In genomic region chr15:97830253-97830787, GRCm38 (mm10) we compare ENCODE assay signal across 8 mouse cellular contexts. TPM values are rescaled to one million over a fixed set of nuclear protein-coding genes. Genes with fewer than 3 reads are reported as not detected.
DNase-seq lines count a peak whose midpoint lies in the region; ATAC-seq and TF ChIP-seq lines count a peak whose summit lies in the region.

No protein-coding gene starts in this region.

- dilution Hi-C loops in CH12.LX (cut with MboI; ENCODE audit: extremely low pct_ligation_motif_present, extremely low pct_unique_long_range_greater_than_20kb, low sequenced_read_pairs) = no loop called here

- peak; percentile 50 for DNase-seq in cerebellum, adult 9-11 months
- no peak for DNase-seq in cerebellum, postnatal 25 days
- DNase-seq in CH12.LX (ENCODE audit: extremely low read depth) = no peak
- no peak for DNase-seq in cerebellum, postnatal 14 days
- no peak for DNase-seq in spleen, adult 18-20 months

- H3K27ac ChIP-seq in CH12.LX (ENCODE audit: insufficient read depth, low read depth) = peak overlapping the region; percentile 80
- H3K27ac ChIP-seq in forebrain, embryonic 15.5 days (replicated peaks) = peak overlapping the region; percentile 89
- H3K27ac ChIP-seq in intestine, postnatal 0 days (ENCODE audit: low read depth, low read length) = peak overlapping the region; percentile 91
- peak overlapping the region; percentile 94 for H3K27ac ChIP-seq in neural tube, embryonic 12.5 days

- in situ Hi-C loops in CH12.LX (cut with MboI; ENCODE audit: low pct_ligation_motif_present, low pct_unique_long_range_greater_than_20kb, low sequenced_read_pairs) = loop anchor here (25.0 kb wide), 1 partner anchor 368 kb away; no protein-coding TSS in a partner anchor

- H3K9me3 ChIP-seq in CH12.LX (replicated peaks; ENCODE audit: low read length) = no peaks in the 10 kb centered on the region
- no peaks in the 10 kb centered on the region for H3K9me3 ChIP-seq in forebrain, embryonic 15.5 days
- no peaks in the 10 kb centered on the region for H3K9me3 ChIP-seq in intestine, postnatal 0 days (ENCODE audit: control insufficient read depth)
- H3K9me3 ChIP-seq in neural tube, embryonic 12.5 days = no peaks in the 10 kb centered on the region

- no peak for TF ChIP-seq EP300 in CH12.LX (IDR thresholded peaks at IDR 0.05; ENCODE audit: low read length)

- TF ChIP-seq POLR2A in CH12.LX (IDR thresholded peaks at IDR 0.05; ENCODE audit: low read depth, low read length) = no peak

- peak overlapping the region; percentile 65 to 92 (median 68) for H3K4me3 ChIP-seq in CH12.LX (replicated peaks in 1 of 3; ENCODE audit: low read depth in 2 of 3, low read length in 2 of 3, poor library complexity in 1 of 3)
- peak overlapping the region; percentile 67 for H3K4me3 ChIP-seq in forebrain, embryonic 15.5 days
- peak overlapping the region; percentile 83 for H3K4me3 ChIP-seq in intestine, postnatal 0 days (ENCODE audit: low read depth, low read length)
- H3K4me3 ChIP-seq in neural tube, embryonic 12.5 days = peak overlapping the region; percentile 97

- ATAC-seq in forebrain, embryonic 15.5 days (replicated peaks) = no peak
- ATAC-seq in intestine, postnatal 0 days = no peak
- ATAC-seq in neural tube, embryonic 12.5 days (ENCODE audit: low FRiP score, low read depth) = no peak

- H3K4me1 ChIP-seq in CH12.LX (ENCODE audit: control insufficient read depth in 1 of 2, insufficient read depth in 2 of 2) = peaks cover 29 to 55% of the 10 kb centered on the region in 2 experiments
- peaks cover 49% of the 10 kb centered on the region for H3K4me1 ChIP-seq in forebrain, embryonic 15.5 days
- no peaks in the 10 kb centered on the region for H3K4me1 ChIP-seq in intestine, postnatal 0 days (replicated peaks; ENCODE audit: control insufficient read depth, insufficient read depth, low read length)
- peaks cover 64% of the 10 kb centered on the region for H3K4me1 ChIP-seq in neural tube, embryonic 12.5 days

- peaks cover 3% of the 10 kb centered on the region for H3K27me3 ChIP-seq in CH12.LX (replicated peaks)
- no peaks in the 10 kb centered on the region for H3K27me3 ChIP-seq in forebrain, embryonic 15.5 days
- no peaks in the 10 kb centered on the region for H3K27me3 ChIP-seq in intestine, postnatal 0 days (replicated peaks; ENCODE audit: control insufficient read depth, insufficient read depth, low read length)
- no peaks in the 10 kb centered on the region; the same call in 1 of the 2 replicates for H3K27me3 ChIP-seq in neural tube, embryonic 12.5 days (replicated peaks)

- TF ChIP-seq CTCF in CH12.LX (conservative IDR thresholded peaks at IDR 0.05 in 1 of 2, IDR thresholded peaks at IDR 0.05 in 1 of 2; ENCODE audit: low read depth in 2 of 2, low read length in 2 of 2) = no peak
- no peak for TF ChIP-seq CTCF in intestine, postnatal 0 days (IDR thresholded peaks at IDR 0.05; ENCODE audit: low read depth)

- H3K4me2 ChIP-seq in CH12.LX (ENCODE audit: insufficient read depth, low read depth, poor library complexity, severe bottlenecking) = peak overlapping the region; percentile 87
- peak overlapping the region; percentile 52 for H3K4me2 ChIP-seq in forebrain, embryonic 15.5 days (replicated peaks)
- H3K4me2 ChIP-seq in intestine, postnatal 0 days (replicated peaks; ENCODE audit: low read depth) = peak overlapping the region; percentile 91
- H3K4me2 ChIP-seq in neural tube, embryonic 12.5 days (replicated peaks) = peak overlapping the region; percentile 81

- peaks cover 39% of the 10 kb centered on the region for H3K79me2 ChIP-seq in CH12.LX (replicated peaks; ENCODE audit: control insufficient read depth, extremely low read depth, insufficient read depth, poor library complexity, severe bottlenecking)

- WGBS in forebrain, embryonic 15.5 days = 12% methylated on average over 12 of the region's 12 CpGs
- WGBS in intestine, postnatal 0 days = 40% methylated on average over 12 of the region's 12 CpGs
- 15% methylated on average over 12 of the region's 12 CpGs for WGBS in neural tube, embryonic 12.5 days

- no peaks in the 10 kb centered on the region for H3K36me3 ChIP-seq in CH12.LX (replicated peaks in 1 of 2; ENCODE audit: control insufficient read depth in 1 of 2, insufficient read depth in 1 of 2, low read length in 1 of 2)
- no peaks in the 10 kb centered on the region for H3K36me3 ChIP-seq in forebrain, embryonic 15.5 days
- H3K36me3 ChIP-seq in intestine, postnatal 0 days (ENCODE audit: control insufficient read depth, insufficient read depth) = no peaks in the 10 kb centered on the region
- no peaks in the 10 kb centered on the region for H3K36me3 ChIP-seq in neural tube, embryonic 12.5 days

- peak overlapping the region; percentile 84 for H3K9ac ChIP-seq in CH12.LX (ENCODE audit: insufficient read depth, low read depth)
- peak overlapping the region; percentile 92 for H3K9ac ChIP-seq in forebrain, embryonic 15.5 days (replicated peaks)
- H3K9ac ChIP-seq in intestine, postnatal 0 days (ENCODE audit: low read depth, low read length) = peak overlapping the region; percentile 89
- peak overlapping the region; percentile 100 for H3K9ac ChIP-seq in neural tube, embryonic 12.5 days

- no peak for TF ChIP-seq RAD21 in CH12.LX (IDR thresholded peaks at IDR 0.05; ENCODE audit: low read depth, low read length)

TF ChIP-seq in CH12.LX, 34 proteins besides CTCF, POLR2A, EP300 and RAD21:
- TF ChIP-seq TCF12 (IDR thresholded peaks at IDR 0.05; ENCODE audit: low read depth, low read length) (no peak), RCOR1 (conservative IDR thresholded peaks at IDR 0.05; ENCODE audit: low read depth, low read length) (no peak), MAX (IDR thresholded peaks at IDR 0.05; ENCODE audit: low read length) (no peak), GABPA (IDR thresholded peaks at IDR 0.05; ENCODE audit: insufficient replicate concordance, low read depth, low read length) (no peak), JUND (conservative IDR thresholded peaks at IDR 0.05; ENCODE audit: low read depth, low read length) (no peak), MEF2A (IDR thresholded peaks at IDR 0.05; ENCODE audit: borderline replicate concordance, low read depth, low read length) (no peak), UBTF (IDR thresholded peaks at IDR 0.05; ENCODE audit: low read depth, low read length) (no peak), CHD2 (IDR thresholded peaks at IDR 0.05; ENCODE audit: low read length) (no peak), BHLHE40 (IDR thresholded peaks at IDR 0.05; ENCODE audit: low read depth, low read length) (no peak), CHD1 (IDR thresholded peaks at IDR 0.05; ENCODE audit: low read depth, low read length) (no peak), NRF1 (IDR thresholded peaks at IDR 0.05; ENCODE audit: low read depth, low read length) (no peak), ZKSCAN1 (IDR thresholded peaks at IDR 0.05; ENCODE audit: borderline replicate concordance, low read depth, low read length) (no peak)

RNA-seq across cellular contexts. Expression of gene Hdac7, which starts 14.0 kb away (rescaled TPM):
- total RNA-seq in CH12.LX (2012; rRNA removed) = 18.0 and 21.7 TPM in 2 replicates
- total RNA-seq in CH12.LX (2014; rRNA removed) = 17.7 and 19.8 TPM in 2 replicates
- 47.8 and 55.2 TPM in 2 replicates for polyA plus RNA-seq in CH12.LX (2012; ENCODE audit: insufficient read length, low read depth)
- 25.9 and 26.6 TPM in 2 replicates for polyA plus RNA-seq in forebrain, embryonic 15.5 days (2015; fragmentation: Nextera tagmentation; extraction: Ambion mirVana)
- polyA plus RNA-seq in intestine, postnatal 0 days (2015; fragmentation: Nextera tagmentation; extraction: Ambion mirVana) = 7.8 and 9.2 TPM in 2 replicates
- 28.9 and 29.7 TPM in 2 replicates for polyA plus RNA-seq in neural tube, embryonic 12.5 days (2016; fragmentation: Nextera tagmentation; extraction: Ambion mirVana)

RNA-seq across cellular contexts. Expression of gene Slc48a1, which starts 52.0 kb away (rescaled TPM):
- total RNA-seq in CH12.LX (2012; rRNA removed) (35.0 and 39.4 TPM in 2 replicates), CH12.LX (2014; rRNA removed) (23.2 and 25.4 TPM in 2 replicates)
- 50.6 and 56.0 TPM in 2 replicates for polyA plus RNA-seq in CH12.LX (2012; ENCODE audit: insufficient read length, low read depth)
- 64.9 and 66.6 TPM in 2 replicates for polyA plus RNA-seq in forebrain, embryonic 15.5 days (2015; fragmentation: Nextera tagmentation; extraction: Ambion mirVana)
- 23.1 and 24.3 TPM in 2 replicates for polyA plus RNA-seq in intestine, postnatal 0 days (2015; fragmentation: Nextera tagmentation; extraction: Ambion mirVana)
- polyA plus RNA-seq in neural tube, embryonic 12.5 days (2016; fragmentation: Nextera tagmentation; extraction: Ambion mirVana) = 41.4 and 44.9 TPM in 2 replicates
